Mouse (Mus musculus) spleen, adult 2 months (tissue): ENCODE measurements around the gene Col12a1.

Experiments used
- CTCF ChIP-seq: fragments of 200-500 bp; IDR thresholded peaks from 2 replicates; pipeline ENCODE4 v1.5.1; 2011; ENCODE audit warnings: mild to moderate bottlenecking, inconsistent platforms; ENCODE audit not compliant: insufficient read depth, insufficient read length, insufficient replicate concordance; ENCODE audit errors: extremely low read depth
- POLR2A ChIP-seq: fragments of 200-500 bp; IDR thresholded peaks from 2 replicates; pipeline ENCODE4 v1.6.1; 2011; ENCODE audit warnings: low read depth, low read length, inconsistent platforms

DNA sequence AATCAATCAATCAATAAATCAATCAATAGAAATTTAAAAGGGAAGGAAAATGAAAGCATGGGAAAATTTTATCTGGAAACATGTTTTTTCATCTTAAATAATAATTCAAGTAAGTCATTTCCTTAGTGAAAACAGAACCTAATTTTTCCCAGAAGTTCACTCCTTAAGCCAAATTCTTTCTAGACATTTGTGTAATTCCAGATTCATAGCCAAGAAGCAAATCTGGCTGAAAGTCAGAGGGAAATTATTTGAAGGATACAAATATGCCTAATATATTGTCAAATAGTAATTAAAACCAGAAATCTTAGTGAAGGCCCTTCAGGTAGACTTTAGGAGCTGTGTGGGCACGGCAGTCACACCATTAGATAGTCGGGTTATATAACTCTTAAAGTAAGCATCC, 115.2 kb downstream of the Col12a1 start:
- TF ChIP-seq CTCF, result no peak
- no peak for TF ChIP-seq POLR2A
